Mouse (Mus musculus): ENCODE data around the gene Fam114a1.
A peak's percentile ranks its signal among the peaks of the same experiment; 100 is the strongest.

Gene Fam114a1

DNA sequence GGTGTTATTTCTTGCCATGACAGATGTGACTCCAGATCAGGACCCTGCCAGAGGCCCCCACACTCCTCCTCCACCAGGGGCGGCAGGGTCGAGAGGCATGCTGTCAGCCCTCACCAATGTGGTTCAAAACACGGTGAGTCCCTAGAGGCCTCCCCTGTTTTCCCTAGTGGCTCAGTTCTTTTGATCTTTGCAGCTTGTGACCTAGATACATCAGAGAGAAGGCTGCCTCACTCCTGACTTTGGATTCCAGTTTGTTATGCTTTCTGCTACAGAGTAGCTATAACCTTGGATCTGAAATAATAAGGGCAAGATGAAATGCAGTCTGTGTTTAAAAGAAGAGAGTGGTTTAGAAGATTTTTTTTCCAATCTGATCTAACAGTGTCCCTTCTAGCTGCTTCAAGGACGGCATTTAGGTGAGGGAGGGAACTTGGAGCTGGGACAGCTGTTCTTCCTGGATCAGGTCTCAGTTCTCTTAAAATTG lies 36.2 kb downstream of the Fam114a1 start:
- no peak for DNase-seq

GRCm38 (mm10) chr5:65011901-65012573 lies 42.2 kb downstream of the Fam114a1 start:
- DNase-seq: no peak

GRCm38 (mm10) chr5:65015508-65015907 lies 45.6 kb downstream of the Fam114a1 start:
- DNase-seq: no peak

GRCm38 (mm10) chr5:65019109-65019508 lies 49.2 kb downstream of the Fam114a1 start:
- no peak for DNase-seq

DNA sequence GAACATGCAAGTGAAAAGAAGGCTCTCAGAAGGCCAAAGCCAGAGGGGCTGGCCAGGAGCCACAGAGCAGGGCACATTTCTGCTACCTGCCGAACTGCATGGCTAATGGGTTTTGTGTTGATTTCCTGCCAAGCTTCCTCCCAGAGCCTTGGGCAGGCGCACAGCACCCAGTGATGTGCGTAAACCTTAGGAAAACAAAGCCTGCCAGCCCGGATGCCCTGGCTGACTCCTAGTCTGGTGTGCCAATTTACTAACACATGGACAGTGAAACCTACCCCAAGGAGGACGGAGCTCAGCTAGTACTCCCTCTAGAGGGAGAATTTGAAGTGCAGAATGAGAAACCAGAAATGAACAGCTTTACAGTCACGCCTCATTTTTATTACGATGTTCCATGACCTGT lies 50.0 kb downstream of the Fam114a1 start:
- no peak for DNase-seq

DNA sequence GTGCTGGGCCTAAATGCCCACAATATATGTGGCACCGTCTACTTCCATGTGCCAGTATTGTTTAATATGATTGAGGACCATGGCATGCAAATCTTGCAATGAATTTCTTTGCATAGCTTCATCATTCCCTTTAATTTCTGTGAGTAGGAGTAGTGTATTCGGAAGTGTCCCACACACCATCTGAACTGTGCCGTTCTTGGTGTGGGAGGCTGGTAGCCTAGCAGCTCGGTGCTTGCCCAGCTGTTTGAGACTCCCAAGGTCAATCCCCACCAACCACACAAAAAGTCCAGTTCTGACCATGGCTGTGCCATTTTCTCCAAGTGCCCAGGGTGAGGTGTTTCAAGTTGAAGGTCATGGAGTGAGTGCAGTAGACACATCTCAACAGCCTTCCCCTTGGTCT lies 52.1 kb downstream of the Fam114a1 start:
- DNase-seq: no peak

- no peak for DNase-seq
Measured at GRCm38 (mm10) chr5:65024641-65025040, 54.8 kb downstream of the Fam114a1 start.

DNA sequence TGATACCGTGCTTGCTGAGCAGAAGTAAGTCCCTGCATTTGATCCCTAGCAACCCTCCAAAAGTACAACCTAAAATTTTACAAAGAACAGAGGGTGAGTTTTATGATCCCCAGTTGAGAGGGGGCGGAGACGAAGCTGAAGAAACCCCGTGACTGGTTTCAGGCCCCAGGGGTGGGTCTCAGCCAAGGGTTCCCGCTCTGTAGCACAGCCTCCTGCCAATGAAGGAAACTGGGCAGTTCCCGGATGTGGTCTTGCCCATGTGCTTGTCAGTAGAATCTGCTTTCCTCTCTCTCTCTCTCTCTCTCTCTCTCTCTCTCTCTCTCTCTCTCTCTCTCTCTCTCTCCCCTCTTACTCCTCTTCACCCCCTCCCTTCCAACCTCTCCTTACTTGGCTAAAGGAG lies 56.0 kb downstream of the Fam114a1 start:
- no peak for DNase-seq

- DNase-seq: peak; percentile 26
Measured at GRCm38 (mm10) chr5:65026776-65027175, 56.9 kb downstream of the Fam114a1 start.

GRCm38 (mm10) chr5:65028019-65028418 lies 58.1 kb downstream of the Fam114a1 start:
- no peak for DNase-seq

DNA sequence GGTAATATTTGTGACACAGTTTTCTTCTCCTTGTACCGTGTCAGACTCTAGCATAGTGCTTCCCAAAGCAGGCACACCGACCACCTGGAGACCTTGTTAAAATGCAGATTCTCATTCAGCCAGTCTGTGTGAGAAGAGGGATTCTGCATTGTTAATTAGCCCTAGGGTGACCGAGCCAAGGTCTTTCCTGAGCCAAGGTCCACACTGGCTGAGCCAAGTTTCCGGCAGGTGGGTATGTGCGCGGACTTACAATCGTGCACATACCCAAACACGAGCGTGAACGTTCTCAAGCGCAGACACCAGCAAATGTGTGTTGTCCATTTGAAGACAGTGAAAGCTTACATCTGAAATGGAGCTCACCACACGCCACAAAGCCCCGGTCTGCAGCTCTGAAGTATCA lies 66.7 kb downstream of the Fam114a1 start:
- peak; percentile 16 for DNase-seq

DNA sequence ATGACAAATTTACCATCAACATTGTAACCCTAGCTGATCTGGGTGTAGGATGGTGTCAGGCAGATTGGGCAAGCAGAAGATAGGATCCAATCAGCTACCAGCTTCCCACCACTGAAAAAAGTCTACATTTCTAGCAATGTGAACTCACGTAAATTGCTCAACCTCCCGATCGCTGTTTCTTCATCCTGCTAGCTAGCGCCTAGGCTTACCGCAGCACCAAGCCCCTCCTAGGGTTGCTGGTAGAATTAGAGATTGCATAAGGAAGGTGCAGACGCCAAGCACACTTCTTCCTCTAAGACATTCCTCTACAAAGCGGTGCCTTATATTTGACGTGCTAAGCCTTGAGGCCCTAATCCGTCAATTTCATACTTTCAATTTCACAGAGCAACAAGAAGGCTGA lies 68.4 kb downstream of the Fam114a1 start:
- no peak for DNase-seq

- DNase-seq: no peak
Measured at GRCm38 (mm10) chr5:65038811-65039571, 69.1 kb downstream of the Fam114a1 start.

DNA sequence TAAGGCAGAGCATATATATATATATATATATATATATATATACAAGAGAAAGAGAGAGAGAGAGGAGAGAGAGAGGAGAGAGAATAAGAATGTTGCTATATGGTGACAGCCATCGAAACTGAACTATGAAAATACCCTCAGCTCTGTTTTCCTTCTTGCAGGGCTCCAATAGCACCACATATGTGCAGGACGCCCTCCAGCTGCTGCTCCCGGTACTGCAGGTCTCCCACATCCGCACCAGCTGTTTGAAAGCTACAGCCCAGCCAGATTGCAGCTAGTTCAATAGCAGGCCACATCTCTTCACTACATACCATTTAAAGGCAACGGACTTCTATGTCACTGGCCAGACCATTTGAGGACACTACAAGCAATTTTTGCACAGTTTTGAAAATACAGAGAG lies 70.6 kb downstream of the Fam114a1 start:
- peak; percentile 30 for DNase-seq

GRCm38 (mm10) chr5:65043407-65043895 lies 73.6 kb downstream of the Fam114a1 start:
- DNase-seq: no peak

DNA sequence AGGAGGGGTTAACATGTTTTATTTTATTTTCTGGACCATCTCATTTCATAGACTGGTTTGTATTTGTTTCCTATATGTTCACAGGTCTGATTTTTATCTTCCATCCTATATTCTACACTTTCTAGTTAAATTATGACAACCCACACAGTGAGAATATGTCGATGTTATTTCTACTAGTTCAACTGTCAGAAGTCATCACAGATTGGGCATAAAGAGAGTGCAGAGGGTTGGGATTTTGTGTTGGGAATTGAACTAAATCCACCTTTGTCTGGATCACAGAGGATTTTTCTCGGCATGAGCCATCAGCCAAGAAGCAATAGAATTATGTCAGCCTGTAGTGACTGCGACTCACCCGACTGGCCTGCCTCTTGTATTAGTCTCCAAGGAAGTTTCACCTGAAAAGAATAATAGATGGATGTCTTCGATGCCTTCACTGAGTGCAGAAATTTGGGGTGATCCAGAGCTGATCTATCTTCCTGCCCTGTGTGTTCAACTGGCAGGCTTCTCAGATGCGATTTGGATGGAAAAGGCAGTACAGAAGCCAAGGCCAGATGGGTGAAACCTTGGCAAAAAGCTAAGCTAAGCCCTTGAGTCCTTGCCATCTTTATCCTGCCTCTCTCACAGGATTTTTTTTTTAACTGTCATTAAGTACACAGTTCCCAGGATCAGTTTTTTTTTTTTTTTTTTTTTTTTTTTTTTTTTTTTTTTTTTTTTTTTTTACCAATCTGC lies 75.9 kb downstream of the Fam114a1 start:
- no peak for DNase-seq

DNA sequence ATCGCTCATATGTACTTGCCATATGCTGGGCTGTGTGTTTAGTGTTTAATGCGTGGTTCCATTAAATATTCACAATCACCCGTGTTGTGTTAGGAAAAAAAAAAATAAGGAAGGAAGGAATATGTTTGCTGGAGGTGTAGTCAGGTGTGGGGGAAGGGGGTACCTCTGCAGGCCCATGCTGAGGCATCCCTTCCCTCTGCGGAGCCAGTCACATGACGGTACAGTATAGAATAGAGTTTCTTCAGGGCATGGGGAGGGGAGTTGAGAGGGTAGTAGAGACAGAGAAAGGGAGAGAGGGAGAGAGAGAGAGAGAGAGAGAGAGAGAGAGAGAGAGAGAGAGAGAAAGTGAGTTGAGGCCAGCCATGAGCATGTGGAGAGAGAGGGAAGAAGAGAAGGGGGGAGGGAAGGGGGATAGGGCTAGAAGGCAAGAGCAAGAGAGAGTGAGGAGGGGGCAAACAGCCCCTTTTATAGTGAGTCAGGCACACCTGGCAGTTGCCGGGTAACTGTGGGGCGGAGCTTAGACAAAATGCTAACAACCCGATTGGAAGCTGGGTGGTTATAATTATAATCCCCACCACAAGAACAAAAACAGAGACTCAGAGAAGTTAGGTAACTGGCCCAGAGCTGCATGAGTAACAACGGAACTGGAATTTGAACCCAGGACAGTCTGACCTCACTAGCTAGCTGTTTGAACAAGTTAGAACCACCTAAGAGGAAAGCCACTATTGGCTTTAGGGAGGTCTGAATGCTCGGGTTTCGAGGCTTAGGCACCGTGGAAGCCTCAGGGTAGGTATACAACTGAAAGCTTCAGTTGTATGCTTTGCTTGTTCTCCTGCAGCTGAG lies 76.8 kb downstream of the Fam114a1 start:
- DNase-seq: no peak

GRCm38 (mm10) chr5:65047285-65047855 lies 77.5 kb downstream of the Fam114a1 start:
- no peak for DNase-seq

GRCm38 (mm10) chr5:65049880-65050279 lies 80.0 kb downstream of the Fam114a1 start:
- no peak for DNase-seq

- DNase-seq: no peak
Measured at GRCm38 (mm10) chr5:65051513-65051912, 81.6 kb downstream of the Fam114a1 start.

DNA sequence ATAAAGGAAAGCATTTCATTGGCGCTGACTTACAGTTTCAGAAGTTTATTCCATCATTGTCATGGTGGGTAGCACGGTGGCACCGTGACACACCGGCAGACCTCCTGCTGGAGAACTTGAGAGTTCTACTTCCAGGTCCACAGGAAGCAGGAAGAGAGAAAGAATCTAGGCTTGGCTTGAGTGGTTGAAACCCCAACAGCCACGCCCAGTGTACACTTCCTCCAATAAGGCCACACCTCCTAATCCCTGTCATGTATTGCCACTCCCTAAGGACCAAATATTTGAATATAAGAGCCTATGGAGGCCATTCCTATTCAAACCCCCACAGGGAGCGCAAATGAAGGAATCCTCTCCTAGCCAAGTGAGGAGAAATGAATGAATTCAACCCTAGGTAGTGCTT lies 87.7 kb downstream of the Fam114a1 start:
- no peak for DNase-seq

DNA sequence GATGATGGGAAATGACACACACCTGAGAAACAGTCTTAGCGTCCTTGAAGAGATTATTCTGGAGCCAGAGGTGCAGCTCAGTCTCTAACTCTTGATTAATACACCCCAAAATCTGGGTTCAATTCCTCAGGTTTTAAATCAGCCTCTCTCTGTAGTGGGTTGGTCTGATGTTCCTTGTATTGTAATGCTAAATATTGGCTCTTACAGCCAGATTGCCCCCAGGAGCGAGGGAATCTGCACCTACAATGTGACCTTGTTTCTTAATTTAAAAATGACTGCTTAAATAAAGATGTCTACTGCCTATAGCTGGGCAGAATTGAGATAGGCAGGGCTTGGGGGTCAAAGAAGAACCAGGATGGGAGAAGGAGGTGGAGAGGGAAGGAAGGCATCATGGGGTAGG lies 89.9 kb downstream of the Fam114a1 start:
- no peak for DNase-seq
